Mouse (Mus musculus) forebrain, embryonic 15.5 days (tissue): Measurements from ENCODE around the gene Steap3. TPM values are rescaled to one million over a fixed set of nuclear protein-coding genes. Genes with fewer than 3 reads are reported as not detected.

Experiments used
- ATAC-seq: fragments of 200-750 bp; cut with Nextera tagmentation; replicated peaks from 2 replicates; pipeline ENCODE4 v1.8.0; 2017; ENCODE audit warnings: mild to moderate bottlenecking, moderate TSS enrichment, moderate library complexity
- H3K27ac ChIP-seq: fragments of 300-500 bp; sonication (generic); replicated peaks from 2 replicates; pipeline ENCODE4 v1.5.1; 2015; ENCODE audit warnings: mild to moderate bottlenecking, inconsistent platforms
- H3K27me3 ChIP-seq: fragments of 300-500 bp; sonication (generic); 2 replicates; pipeline ENCODE4 v1.6.1; 2015; ENCODE audit warnings: inconsistent platforms
- H3K36me3 ChIP-seq: fragments of 300-500 bp; sonication (generic); 2 replicates; pipeline ENCODE4 v1.6.1; 2015; ENCODE audit warnings: mild to moderate bottlenecking, inconsistent platforms
- H3K4me1 ChIP-seq: fragments of 300-500 bp; sonication (generic); 2 replicates; pipeline ENCODE4 v1.6.1; 2015; ENCODE audit warnings: inconsistent platforms
- H3K4me2 ChIP-seq: fragments of 300-500 bp; sonication (generic); replicated peaks from 2 replicates; pipeline ENCODE4 v1.6.1; 2015; ENCODE audit warnings: mild to moderate bottlenecking, inconsistent platforms
- H3K4me3 ChIP-seq: fragments of 300-500 bp; sonication (generic); 2 replicates; pipeline ENCODE4 v1.5.1; 2015; ENCODE audit warnings: mild to moderate bottlenecking, inconsistent platforms
- H3K9ac ChIP-seq: fragments of 300-500 bp; sonication (generic); replicated peaks from 2 replicates; pipeline ENCODE4 v1.6.1; 2015; ENCODE audit warnings: mild to moderate bottlenecking, inconsistent platforms
- H3K9me3 ChIP-seq: fragments of 300-500 bp; sonication (generic); 2 replicates; pipeline ENCODE4 v1.6.1; 2016; ENCODE audit warnings: inconsistent platforms
- WGBS: fragments of 180-500 bp; shearing (Covaris S2); methylation state at CpG from one replicate; pipeline ENCODE4 v1.1.7; 2015; ENCODE audit warnings: mixed read lengths; 5-methylcytosine and 5-hydroxymethylcytosine counted together
- polyA plus RNA-seq: library from polyadenylated mRNA; unstranded; fragments of >200 nt; fragmentation: Nextera tagmentation; extraction: Ambion mirVana; gene quantifications from 2 replicates; pipeline ENCODE4 v1.2.1, GENCODE M21; 2015

Gene Steap3
- polyA plus RNA-seq, 1 experiment from 2014 or later = 2.2 TPM

DNA sequence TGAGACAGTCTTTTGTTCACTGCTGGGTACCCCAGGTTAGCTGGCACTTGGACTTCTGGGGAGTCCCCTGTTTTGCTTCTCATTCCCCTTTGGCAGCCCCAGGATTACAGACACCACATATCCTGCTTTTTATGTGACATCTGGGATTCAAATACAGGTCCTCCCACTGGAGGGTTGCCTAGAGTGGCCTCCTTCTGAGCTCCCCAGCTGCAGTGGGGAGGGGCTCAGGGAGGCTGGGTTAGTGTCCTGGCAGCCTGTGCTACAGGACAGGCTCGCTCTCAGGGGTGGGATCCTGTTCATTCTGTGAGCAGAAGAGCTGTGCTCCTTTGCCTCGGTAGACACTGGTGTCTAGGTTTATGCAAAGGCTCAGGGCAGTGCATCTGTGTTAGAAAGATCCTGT is 51.2 kb downstream of the Steap3 start:
- no peaks in the 10 kb centered on the region for H3K4me1 ChIP-seq
- H3K9ac ChIP-seq = no peak overlapping the region
- H3K27ac ChIP-seq = no peak overlapping the region
- H3K9me3 ChIP-seq = no peaks in the 10 kb centered on the region
- H3K27me3 ChIP-seq = no peaks in the 10 kb centered on the region
- 0 out of 2 replicates have a peak, but pooled peaks have one; percentile 19 for ATAC-seq
- 44% methylated on average over 2 of the region's 2 CpGs for WGBS
- no peak overlapping the region for H3K4me3 ChIP-seq
- H3K36me3 ChIP-seq = no peaks in the 10 kb centered on the region
- H3K4me2 ChIP-seq = no peak overlapping the region

DNA sequence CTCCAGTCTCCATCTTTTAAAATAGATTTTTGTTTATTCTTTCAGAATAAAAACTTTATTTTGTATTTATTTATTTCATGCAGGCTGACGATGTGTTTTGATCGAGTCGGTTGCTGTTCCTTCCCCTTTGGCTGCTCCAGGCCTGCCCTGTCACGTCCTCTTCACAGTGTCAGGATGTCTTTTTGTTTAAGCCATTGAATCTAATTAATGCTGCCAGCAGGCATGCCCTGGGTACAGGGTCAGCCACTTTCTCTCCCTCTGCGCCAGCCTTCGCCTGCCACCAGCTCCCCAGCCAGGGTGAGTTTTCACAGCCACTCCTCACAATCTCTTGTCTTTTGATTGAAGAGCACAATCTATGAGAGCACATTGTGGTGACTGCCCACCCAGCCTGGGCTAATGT is 51.7 kb downstream of the Steap3 start:
- H3K27ac ChIP-seq = no peak overlapping the region
- H3K9ac ChIP-seq = no peak overlapping the region
- H3K9me3 ChIP-seq = no peaks in the 10 kb centered on the region
- H3K4me2 ChIP-seq = no peak overlapping the region
- WGBS = 33% methylated on average over 6 of the region's 6 CpGs
- no peaks in the 10 kb centered on the region for H3K27me3 ChIP-seq
- no peaks in the 10 kb centered on the region for H3K4me1 ChIP-seq
- H3K4me3 ChIP-seq = no peak overlapping the region
- no peaks in the 10 kb centered on the region for H3K36me3 ChIP-seq
- 0 out of 2 replicates have a peak, but pooled peaks have one; percentile 53 for ATAC-seq

DNA sequence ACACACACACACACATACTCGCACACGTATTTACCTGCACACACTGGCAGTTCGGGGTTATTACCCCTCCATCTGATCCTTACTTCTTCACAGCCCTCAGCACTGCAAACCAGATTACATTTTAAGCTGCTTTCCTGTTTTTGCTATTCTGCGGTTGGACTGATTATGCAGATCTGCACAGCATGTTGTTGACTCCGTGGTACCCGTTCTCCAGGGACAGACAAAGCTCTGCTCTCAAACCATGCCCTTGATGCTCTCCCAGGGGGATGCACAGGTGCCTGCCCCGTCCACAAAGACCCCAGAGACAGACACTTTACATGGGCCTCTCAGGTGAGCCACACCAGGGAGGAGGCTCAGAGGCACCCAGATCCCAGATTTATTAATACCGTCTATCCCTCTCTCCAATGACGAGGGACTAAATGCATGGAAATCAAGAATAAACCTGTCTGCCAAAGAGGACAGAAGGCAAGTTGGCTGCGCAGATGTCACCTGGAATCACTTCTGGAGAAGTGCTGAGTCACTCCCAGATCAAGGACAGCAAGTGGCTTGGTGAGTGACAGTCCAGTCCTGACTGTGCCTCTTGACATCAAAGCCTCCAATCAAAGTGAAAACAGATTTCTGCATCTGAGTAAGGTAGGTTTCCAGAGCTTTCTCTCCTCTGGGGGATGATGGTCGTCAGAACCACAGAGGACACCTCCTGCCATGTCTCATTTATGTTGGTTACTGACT is 63.8 kb downstream of the Steap3 start:
- Histone ChIP-seq H3K27ac (no peak overlapping the region), H3K36me3 (no peaks in the 10 kb centered on the region), H3K4me3 (no peak overlapping the region), H3K27me3 (no peaks in the 10 kb centered on the region), H3K4me1 (no peaks in the 10 kb centered on the region), H3K9ac (no peak overlapping the region), H3K9me3 (no peaks in the 10 kb centered on the region), H3K4me2 (no peak overlapping the region)
- 72% methylated on average over 11 of the region's 11 CpGs for WGBS
- ATAC-seq = no peak

- no peaks in the 10 kb centered on the region for H3K9me3 ChIP-seq
- ATAC-seq = no peak
- H3K4me3 ChIP-seq = no peak overlapping the region
- H3K27ac ChIP-seq = no peak overlapping the region
- H3K9ac ChIP-seq = no peak overlapping the region
- no peaks in the 10 kb centered on the region for H3K36me3 ChIP-seq
- WGBS = 42% methylated on average over 6 of the region's 6 CpGs
- no peaks in the 10 kb centered on the region for H3K27me3 ChIP-seq
- H3K4me2 ChIP-seq = no peak overlapping the region
- no peaks in the 10 kb centered on the region for H3K4me1 ChIP-seq
These were observed 64.9 kb downstream of the Steap3 start for GRCm38 (mm10) chr1:120207568-120207967.

GRCm38 (mm10) chr1:120204834-120205233 is 67.7 kb downstream of the Steap3 start:
- no peak overlapping the region for H3K4me3 ChIP-seq
- no peaks in the 10 kb centered on the region for H3K4me1 ChIP-seq
- no peak for ATAC-seq
- no peaks in the 10 kb centered on the region for H3K9me3 ChIP-seq
- H3K36me3 ChIP-seq = no peaks in the 10 kb centered on the region
- no peak overlapping the region for H3K27ac ChIP-seq
- H3K27me3 ChIP-seq = 0 out of 2 replicates have a peak, but pooled peaks cover 3% of the 10 kb centered on the region
- WGBS = 32% methylated on average over 1 of the region's 1 CpGs
- H3K4me2 ChIP-seq = no peak overlapping the region
- H3K9ac ChIP-seq = no peak overlapping the region

GRCm38 (mm10) chr1:120203836-120204235 is 68.7 kb downstream of the Steap3 start:
- Histone ChIP-seq H3K4me3 (no peak overlapping the region), H3K4me2 (no peak overlapping the region), H3K36me3 (no peaks in the 10 kb centered on the region), H3K9ac (no peak overlapping the region), H3K27me3 (0 out of 2 replicates have a peak, but pooled peaks cover 3% of the 10 kb centered on the region), H3K4me1 (no peaks in the 10 kb centered on the region), H3K9me3 (no peaks in the 10 kb centered on the region), H3K27ac (no peak overlapping the region)
- no peak for ATAC-seq
- WGBS = 80% methylated on average over 5 of the region's 5 CpGs

DNA sequence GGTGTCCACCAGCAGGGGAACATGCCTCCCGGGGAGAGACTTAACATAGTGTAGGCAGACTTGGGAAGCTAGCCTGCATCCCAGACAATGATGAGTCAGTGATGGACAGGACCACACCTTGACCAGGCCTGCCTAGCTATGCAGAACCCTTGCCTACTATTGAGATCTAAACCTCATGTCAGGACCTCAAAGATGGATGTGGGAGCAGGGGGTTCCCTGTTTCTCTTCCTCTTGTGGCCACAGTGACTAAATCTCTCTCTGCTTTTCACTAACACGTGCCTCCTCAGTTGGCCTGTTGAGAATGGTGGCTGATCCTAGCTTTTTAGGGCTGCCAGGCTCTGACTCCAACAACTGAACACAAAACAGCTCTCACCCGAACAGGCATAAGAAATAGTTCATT is 70.0 kb downstream of the Steap3 start:
- no peaks in the 10 kb centered on the region for H3K36me3 ChIP-seq
- no peak for ATAC-seq
- 59% methylated on average over 3 of the region's 3 CpGs for WGBS
- no peaks in the 10 kb centered on the region for H3K9me3 ChIP-seq
- H3K4me2 ChIP-seq = no peak overlapping the region
- H3K27me3 ChIP-seq = 0 out of 2 replicates have a peak, but pooled peaks cover 3% of the 10 kb centered on the region
- no peak overlapping the region for H3K9ac ChIP-seq
- no peak overlapping the region for H3K27ac ChIP-seq
- H3K4me1 ChIP-seq = no peaks in the 10 kb centered on the region
- no peak overlapping the region for H3K4me3 ChIP-seq

- 0 out of 2 replicates have a peak, but pooled peaks cover 3% of the 10 kb centered on the region for H3K27me3 ChIP-seq
- 85% methylated on average over 4 of the region's 4 CpGs for WGBS
- no peak for ATAC-seq
These were observed 73.6 kb downstream of the Steap3 start for GRCm38 (mm10) chr1:120198942-120199341.

DNA sequence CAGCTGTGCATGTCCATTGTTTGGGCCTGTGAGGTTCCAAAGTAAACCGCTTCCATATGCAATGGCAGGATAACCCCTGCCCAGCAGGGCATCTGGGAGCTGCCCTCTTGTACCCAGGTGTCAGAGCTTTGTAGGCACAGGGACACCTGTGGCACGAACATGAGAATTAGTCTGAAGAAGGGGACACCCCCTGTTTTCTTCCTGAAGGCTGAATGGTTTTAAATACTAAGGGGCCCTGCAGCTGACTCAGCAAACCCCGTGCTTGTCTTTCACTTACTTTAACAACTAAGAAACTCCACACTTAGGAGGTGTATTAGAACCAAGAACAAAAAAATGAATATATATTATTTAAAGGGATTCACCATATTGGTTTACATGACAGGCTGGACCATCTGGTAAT is 74.4 kb downstream of the Steap3 start:
- WGBS = 54% methylated on average over 3 of the region's 3 CpGs
- H3K4me1 ChIP-seq = no peaks in the 10 kb centered on the region
- no peak overlapping the region for H3K4me2 ChIP-seq
- H3K27ac ChIP-seq = no peak overlapping the region
- no peak for ATAC-seq
- H3K9ac ChIP-seq = no peak overlapping the region
- 0 out of 2 replicates have a peak, but pooled peaks cover 3% of the 10 kb centered on the region for H3K27me3 ChIP-seq
- no peaks in the 10 kb centered on the region for H3K36me3 ChIP-seq
- no peak overlapping the region for H3K4me3 ChIP-seq
- H3K9me3 ChIP-seq = no peaks in the 10 kb centered on the region

More at GRCm38 (mm10) chr1:120198942-120199341, 73.6 kb downstream of the Steap3 start:
- Histone ChIP-seq H3K36me3 (no peaks in the 10 kb centered on the region), H3K4me3 (no peak overlapping the region), H3K4me1 (no peaks in the 10 kb centered on the region), H3K4me2 (no peak overlapping the region), H3K9ac (no peak overlapping the region), H3K9me3 (no peaks in the 10 kb centered on the region), H3K27ac (no peak overlapping the region)

DNA sequence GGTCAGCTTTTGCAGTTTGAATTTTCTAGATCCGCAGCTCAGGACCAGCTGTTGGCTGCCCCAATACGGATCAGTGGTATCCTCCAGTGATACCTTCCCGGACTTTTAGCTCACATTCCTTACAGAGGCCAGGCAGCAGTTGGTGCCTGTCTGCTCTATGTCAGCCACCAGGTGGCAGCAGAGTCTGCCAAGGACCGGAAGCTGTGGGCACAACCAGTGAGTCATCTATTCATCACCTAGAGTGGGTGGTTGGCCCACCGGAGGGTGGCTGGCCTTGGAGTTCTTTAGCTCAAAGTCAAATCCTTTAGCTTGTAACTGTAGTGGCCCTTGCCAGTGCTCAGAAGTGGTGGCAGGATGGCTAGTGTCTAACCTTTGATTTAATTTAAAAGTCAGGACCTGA is 75.3 kb downstream of the Steap3 start:
- peak; percentile 79 for ATAC-seq
- Histone ChIP-seq H3K36me3 (no peaks in the 10 kb centered on the region), H3K27me3 (0 out of 2 replicates have a peak, but pooled peaks cover under 1% of the 10 kb centered on the region), H3K4me2 (no peak overlapping the region), H3K9ac (no peak overlapping the region), H3K9me3 (no peaks in the 10 kb centered on the region), H3K27ac (no peak overlapping the region), H3K4me3 (no peak overlapping the region), H3K4me1 (no peaks in the 10 kb centered on the region)
- WGBS = 18% methylated on average over 5 of the region's 5 CpGs

GRCm38 (mm10) chr1:120196724-120197123 is 75.8 kb downstream of the Steap3 start:
- WGBS = 91% methylated on average over 2 of the region's 2 CpGs
- no peak overlapping the region for H3K4me3 ChIP-seq
- H3K27me3 ChIP-seq = no peaks in the 10 kb centered on the region
- H3K36me3 ChIP-seq = no peaks in the 10 kb centered on the region
- H3K4me2 ChIP-seq = no peak overlapping the region
- no peak for ATAC-seq
- no peaks in the 10 kb centered on the region for H3K4me1 ChIP-seq
- no peak overlapping the region for H3K9ac ChIP-seq
- no peaks in the 10 kb centered on the region for H3K9me3 ChIP-seq
- H3K27ac ChIP-seq = no peak overlapping the region

DNA sequence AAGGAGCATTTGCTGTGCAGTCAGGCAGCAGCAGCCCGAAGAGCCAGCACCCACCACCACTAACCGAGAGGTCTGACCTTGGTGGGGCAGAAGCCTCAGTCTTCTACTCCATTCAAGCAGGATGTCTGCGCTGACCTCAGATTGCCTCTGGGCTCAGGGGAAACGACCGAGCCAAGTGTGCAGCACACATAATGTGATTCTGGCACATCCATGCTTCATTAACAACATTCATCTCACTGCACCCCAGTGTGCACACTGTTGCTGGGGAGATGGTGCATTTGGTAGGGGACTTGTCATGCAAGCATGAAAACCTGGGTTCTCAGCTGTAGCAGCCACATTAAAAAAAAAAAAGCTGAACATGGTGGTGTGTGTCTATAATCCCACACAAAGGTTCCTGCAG is 76.6 kb downstream of the Steap3 start:
- Histone ChIP-seq H3K36me3 (no peaks in the 10 kb centered on the region), H3K4me2 (no peak overlapping the region), H3K9me3 (no peaks in the 10 kb centered on the region), H3K27me3 (no peaks in the 10 kb centered on the region), H3K9ac (no peak overlapping the region), H3K4me1 (no peaks in the 10 kb centered on the region), H3K27ac (no peak overlapping the region), H3K4me3 (no peak overlapping the region)
- 46% methylated on average over 5 of the region's 5 CpGs for WGBS
- no peak for ATAC-seq

- Histone ChIP-seq H3K9ac (no peak overlapping the region), H3K9me3 (no peaks in the 10 kb centered on the region), H3K27ac (no peak overlapping the region), H3K4me1 (no peaks in the 10 kb centered on the region), H3K4me3 (no peak overlapping the region), H3K27me3 (no peaks in the 10 kb centered on the region), H3K36me3 (no peaks in the 10 kb centered on the region), H3K4me2 (no peak overlapping the region)
- ATAC-seq = no peak
- WGBS = 92% methylated on average over 10 of the region's 10 CpGs
These were observed 78.9 kb downstream of the Steap3 start for GRCm38 (mm10) chr1:120193586-120193985.
